Mouse (Mus musculus) lung, postnatal 0 days (tissue): ENCODE measurements around the gene Gm10778. TPM values are rescaled to one million over a fixed set of nuclear protein-coding genes. Genes with fewer than 3 reads are reported as not detected.

ENCODE experiments used
- ATAC-seq: fragments of 200-750 bp; cut with Nextera tagmentation; 2 replicates; pipeline ENCODE4 v1.8.0; 2017; ENCODE audit warnings: moderate library complexity
- DNase-seq: peaks from one replicate; pipeline ENCODE4 v3.0.0-alpha.2; 2016; ENCODE audit warnings: low spot score
- H3K27ac ChIP-seq: fragments of 300-500 bp; sonication (generic); 2 replicates; pipeline ENCODE4 v1.5.1; 2014; ENCODE audit warnings: antibody characterized with exemption, mild to moderate bottlenecking, low read length, mixed read lengths
- H3K27me3 ChIP-seq: fragments of 300-500 bp; sonication (generic); replicated peaks from 2 replicates; pipeline ENCODE4 v1.6.1; 2014; ENCODE audit warnings: low read length, mixed read lengths; ENCODE audit not compliant: insufficient read depth
- H3K36me3 ChIP-seq: fragments of 300-500 bp; sonication (generic); 2 replicates; pipeline ENCODE4 v1.6.1; 2014; ENCODE audit warnings: low read length, mixed read lengths; ENCODE audit not compliant: insufficient read depth
- H3K4me1 ChIP-seq: fragments of 300-500 bp; sonication (generic); 2 replicates; pipeline ENCODE4 v1.6.1; 2014; ENCODE audit warnings: antibody characterized with exemption, low read depth, low read length, mixed read lengths; ENCODE audit not compliant: insufficient read depth
- H3K4me2 ChIP-seq: fragments of 300-500 bp; sonication (generic); replicated peaks from 2 replicates; pipeline ENCODE4 v1.6.1; 2014; ENCODE audit warnings: low read depth, mild to moderate bottlenecking, low read length, moderate library complexity, mixed read lengths
- H3K4me3 ChIP-seq: fragments of 300-500 bp; sonication (generic); 2 replicates; pipeline ENCODE4 v1.5.1; 2014; ENCODE audit warnings: low read depth, low read length
- H3K9ac ChIP-seq: fragments of 300-500 bp; sonication (generic); replicated peaks from 2 replicates; pipeline ENCODE4 v1.6.1; 2014; ENCODE audit warnings: low read depth, mild to moderate bottlenecking
- H3K9me3 ChIP-seq: fragments of 300-500 bp; sonication (generic); 2 replicates; pipeline ENCODE4 v1.6.1; 2016; ENCODE audit warnings: low read length, mixed read lengths
- CTCF ChIP-seq: IDR thresholded peaks from 2 replicates; pipeline ENCODE4 v1.5.1; 2016; ENCODE audit warnings: antibody characterized with exemption, mild to moderate bottlenecking
- EP300 ChIP-seq: IDR thresholded peaks from 2 replicates; pipeline ENCODE4 v1.6.1; 2016; ENCODE audit warnings: antibody characterized with exemption, mild to moderate bottlenecking, control low read depth
- WGBS: fragments of 180-500 bp; shearing (Covaris S2); extraction: QIAGEN DNeasy Blood & Tissue Kit; methylation state at CpG from one replicate; pipeline ENCODE4 v1.1.7; 2014; 5-methylcytosine and 5-hydroxymethylcytosine counted together
- polyA plus RNA-seq: library from polyadenylated mRNA; unstranded; fragments of >200 nt; fragmentation: Nextera tagmentation; extraction: Ambion mirVana; gene quantifications from 2 replicates; pipeline ENCODE4 v1.2.1, GENCODE M21; 2015

Gm10778 gene
- polyA plus RNA-seq, 1 experiment from 2014 or later: 2.9 TPM

DNA sequence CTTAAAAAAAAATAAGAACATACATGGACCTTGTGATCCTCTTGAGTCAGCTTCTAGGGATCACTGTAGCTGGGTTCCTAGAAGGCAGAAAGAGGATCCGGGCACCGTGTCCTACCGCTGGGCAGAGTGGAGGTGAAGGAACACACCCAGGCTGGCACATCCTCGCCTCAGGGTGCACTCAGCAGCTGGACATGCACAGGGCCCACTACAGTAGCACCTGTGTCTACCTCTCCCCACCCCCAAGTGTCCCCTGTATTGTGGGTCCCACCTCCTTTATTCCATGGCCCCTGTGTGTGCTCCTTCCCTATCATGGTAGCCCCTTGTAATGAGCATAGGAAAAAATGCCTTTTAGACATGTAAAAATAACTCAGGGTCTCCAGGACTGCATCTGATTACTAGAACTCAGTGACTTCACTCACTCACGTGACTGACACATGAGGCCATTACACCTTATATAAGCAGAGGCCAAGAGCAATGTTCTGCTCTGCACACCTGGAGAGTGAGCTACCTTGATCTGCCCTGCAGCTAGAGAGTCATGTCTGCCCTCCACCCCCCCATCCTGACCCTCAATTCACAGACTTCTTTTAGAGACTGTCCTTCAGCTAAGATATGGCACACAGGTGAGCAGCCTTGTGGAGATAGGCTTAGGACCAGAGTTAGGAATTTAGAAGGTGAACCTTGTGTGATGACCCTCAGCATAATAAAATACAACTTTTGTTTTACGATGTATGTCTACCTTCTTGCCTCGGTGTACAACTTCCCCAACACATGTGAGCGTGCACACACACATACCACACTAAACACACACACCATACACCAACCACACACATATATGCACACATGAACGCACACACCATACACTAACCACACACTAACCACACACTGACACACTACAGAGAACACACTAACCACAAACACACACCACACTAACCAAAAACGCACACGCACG, 44.6 kb upstream of the Gm10778 start:
- Histone ChIP-seq H3K9me3 (no peaks in the 10 kb centered on the region), H3K4me3 (peak overlapping the region; percentile 38; the same call in 1 of the 2 replicates), H3K9ac (no peak overlapping the region), H3K36me3 (no peaks in the 10 kb centered on the region), H3K27ac (no peak overlapping the region), H3K27me3 (no peaks in the 10 kb centered on the region), H3K4me1 (peaks cover 10% of the 10 kb centered on the region; the same call in 1 of the 2 replicates), H3K4me2 (peak overlapping the region; percentile 62)
- DNase-seq: no peak
- TF ChIP-seq EP300 (no peak), CTCF (no peak)
- ATAC-seq: no peak
- WGBS: 70% methylated on average over 12 of the region's 12 CpGs

DNA sequence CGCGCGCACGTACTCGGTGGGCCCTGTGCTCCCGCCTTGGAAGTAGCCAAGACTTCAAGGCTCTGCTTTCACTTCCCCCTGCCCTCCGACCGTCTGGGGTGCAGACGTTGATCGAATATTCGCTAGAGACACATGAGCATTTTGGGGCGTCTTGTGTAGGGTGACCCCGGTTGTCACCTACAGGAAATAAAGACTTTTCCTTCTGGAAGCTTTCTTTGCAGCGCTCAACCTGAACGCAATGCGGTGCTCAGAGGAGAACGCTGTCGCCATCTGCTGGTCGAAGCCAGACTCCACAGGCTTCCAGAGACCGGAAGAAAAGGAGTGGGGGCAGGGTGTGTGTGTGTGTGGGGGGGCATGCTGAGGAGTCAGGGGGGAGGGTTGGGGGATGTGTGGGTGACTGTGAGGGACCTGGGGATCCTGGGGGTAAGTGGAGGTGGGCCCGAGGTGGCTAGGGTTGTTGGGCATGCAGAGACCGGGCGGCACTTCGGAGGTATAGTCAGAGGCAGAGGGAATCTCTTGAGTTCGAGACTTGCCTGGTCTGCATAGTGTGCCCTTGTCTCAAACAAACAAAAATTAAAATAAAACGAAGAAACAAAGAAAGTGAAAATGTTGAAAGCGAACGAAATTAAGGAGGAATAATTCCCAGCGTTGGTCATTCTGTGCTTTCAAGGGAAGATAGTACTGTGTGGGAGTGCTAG, 43.7 kb upstream of the Gm10778 start:
- Histone ChIP-seq H3K27me3 (no peaks in the 10 kb centered on the region), H3K4me2 (peak overlapping the region; percentile 62), H3K4me1 (peaks cover 10% of the 10 kb centered on the region; the same call in 1 of the 2 replicates), H3K4me3 (peak overlapping the region; percentile 38), H3K9ac (no peak overlapping the region), H3K9me3 (no peaks in the 10 kb centered on the region), H3K27ac (peak overlapping the region; percentile 81), H3K36me3 (no peaks in the 10 kb centered on the region)
- TF ChIP-seq EP300 (no peak), CTCF (peak; percentile 93)
- ATAC-seq (peak; percentile 43), DNase-seq (peak; percentile 93)
- WGBS: 16% methylated on average over 29 of the region's 29 CpGs

DNA sequence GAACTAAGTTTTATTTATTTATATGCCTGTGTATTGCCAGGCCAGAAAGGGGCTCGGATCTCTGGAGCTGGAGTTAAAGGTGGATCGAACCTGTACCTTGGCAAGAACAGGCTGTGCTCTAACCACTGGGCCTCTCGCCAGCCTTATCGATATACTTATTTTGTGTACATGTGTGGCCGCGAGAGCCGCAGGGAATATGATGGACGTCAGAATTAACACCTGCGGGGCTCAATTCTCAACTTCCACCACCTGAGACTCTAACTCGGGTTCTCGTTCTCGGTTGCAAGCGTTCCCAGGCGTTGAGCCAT, 43.2 kb upstream of the Gm10778 start:
- no peaks in the 10 kb centered on the region for H3K36me3 ChIP-seq
- no peak for ATAC-seq
- H3K27me3 ChIP-seq: no peaks in the 10 kb centered on the region
- H3K9ac ChIP-seq: no peak overlapping the region
- H3K27ac ChIP-seq: peak overlapping the region; percentile 81
- 1% methylated on average over 14 of the region's 14 CpGs for whole genome bisulfite sequencing
- no peak for DNase-seq
- peak overlapping the region; percentile 38 for H3K4me3 ChIP-seq
- H3K4me2 ChIP-seq: peak overlapping the region; percentile 62
- H3K9me3 ChIP-seq: no peaks in the 10 kb centered on the region
- H3K4me1 ChIP-seq: peaks cover 9% of the 10 kb centered on the region; the same call in 1 of the 2 replicates
- TF ChIP-seq CTCF (no peak), EP300 (no peak)

GRCm38 (mm10) chr10:81605974-81606751, 42.7 kb upstream of the Gm10778 start, which contains the start of gene BC025920:
Gene BC025920 (plus strand): TSS chr10:81606270.
- peaks cover 7% of the 10 kb centered on the region; the same call in 1 of the 2 replicates for H3K4me1 ChIP-seq
- under 1% methylated on average over 39 of the region's 39 CpGs for WGBS
- peak within 1 kb of the TSS; percentile 62 for H3K4me2 ChIP-seq
- H3K9ac ChIP-seq: peak within 1 kb of the TSS; percentile 26; the same call in 1 of the 2 replicates
- H3K4me3 ChIP-seq: peak within 1 kb of the TSS; percentile 45
- peak; percentile 99 for DNase-seq
- H3K9me3 ChIP-seq: no peaks in the 10 kb centered on the region; the same call in 1 of the 2 replicates
- H3K27me3 ChIP-seq: no peaks in the 10 kb centered on the region
- peak; percentile 92 for ATAC-seq
- H3K36me3 ChIP-seq: no peaks in the 10 kb centered on the region
- TF ChIP-seq CTCF (0 out of 2 replicates have a peak, but pooled peaks have one; percentile 11), EP300 (peak; percentile 88)
- H3K27ac ChIP-seq: peak within 1 kb of the TSS; percentile 84

DNA sequence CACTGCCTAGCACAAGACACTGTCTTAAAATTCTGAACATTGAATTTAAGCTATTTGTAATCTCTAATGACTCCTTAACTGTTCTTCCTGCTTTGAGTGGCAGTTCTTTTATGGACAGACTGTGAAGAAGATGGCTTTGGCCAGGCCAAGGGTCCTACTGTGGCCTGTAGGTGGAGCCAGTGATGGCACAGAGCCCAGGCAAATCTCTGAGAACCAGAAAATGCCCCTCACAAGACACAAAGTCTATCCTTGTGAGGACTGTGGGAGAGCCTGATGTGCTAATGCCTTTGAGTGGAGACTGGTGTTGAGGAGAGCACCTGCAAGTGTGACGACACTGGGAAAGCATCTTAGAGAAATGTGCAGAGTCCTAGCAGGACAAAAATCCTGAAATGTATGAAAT, 40.6 kb upstream of the Gm10778 start:
- Histone ChIP-seq H3K27ac (no peak overlapping the region), H3K9ac (no peak overlapping the region), H3K4me2 (no peak overlapping the region), H3K4me1 (no peaks in the 10 kb centered on the region; the same call in 1 of the 2 replicates), H3K27me3 (no peaks in the 10 kb centered on the region), H3K4me3 (no peak overlapping the region), H3K36me3 (no peaks in the 10 kb centered on the region), H3K9me3 (no peaks in the 10 kb centered on the region; the same call in 1 of the 2 replicates)
- TF ChIP-seq CTCF (peak; percentile 42), EP300 (no peak)
- DNase-seq (no peak), ATAC-seq (no peak)
- WGBS: 97% methylated on average over 1 of the region's 1 CpGs
